In the genomic region with DNA sequence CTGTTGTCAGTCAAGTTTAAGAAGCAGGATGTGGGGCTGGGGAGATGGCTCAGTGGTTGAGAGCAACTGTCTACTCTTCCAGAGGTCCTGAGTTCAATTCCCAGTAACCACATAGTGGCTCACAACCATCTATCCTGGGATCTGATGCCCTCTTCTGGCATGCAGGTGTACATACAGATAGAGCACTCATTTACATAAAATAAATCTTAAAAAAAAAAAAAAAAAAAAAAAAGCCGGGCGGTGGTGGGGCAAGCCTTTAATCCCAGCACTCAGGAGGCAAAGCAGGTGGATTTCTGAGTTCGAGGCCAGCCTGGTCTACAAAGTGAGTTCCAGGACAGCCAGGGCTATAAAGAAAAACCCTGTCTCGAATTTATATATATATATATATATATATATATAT, we compare ENCODE assay signal across 2 mouse cellular contexts.
TF ChIP-seq lines count a peak whose summit lies in the region.

No protein-coding gene starts in this region.

TF ChIP-seq in CH12.LX, 34 proteins besides CTCF, POLR2A, EP300 and RAD21:
- peak; percentile 82 for TF ChIP-seq ZNF384 (IDR thresholded peaks at IDR 0.05; ENCODE audit: low read depth, low read length)

TF ChIP-seq in MEL, 35 proteins besides CTCF, POLR2A, EP300 and RAD21:
- 0 out of 2 replicates have a peak, but pooled peaks have one; percentile 15 for TF ChIP-seq SMC3 (IDR thresholded peaks at IDR 0.05; ENCODE audit: low read depth, low read length)
- TF ChIP-seq ZNF384 (IDR thresholded peaks at IDR 0.05; ENCODE audit: low read depth, low read length): peak; percentile 89
